Mouse (Mus musculus) neural tube, embryonic 14.5 days (tissue): ENCODE data around the gene Kntc1. TPM values are rescaled to one million over a fixed set of nuclear protein-coding genes. Genes with fewer than 3 reads are reported as not detected.
"Not testable (repeated sequence)": the region's sequence is repeated elsewhere in the genome, so short reads cannot be mapped to it uniquely, and the experiment has no call there.

Source experiments
- ATAC-seq: fragments of 200-750 bp; cut with Nextera tagmentation; 2 replicates; pipeline ENCODE4 v1.8.0; 2017; ENCODE audit warnings: low read depth, mild to moderate bottlenecking, moderate TSS enrichment, moderate library complexity
- H3K27ac ChIP-seq: fragments of 300-500 bp; sonication (generic); 2 replicates; pipeline ENCODE4 v1.5.1; 2014; ENCODE audit warnings: low read depth, mild to moderate bottlenecking, control low read depth, low read length, moderate library complexity, mixed read lengths
- H3K27me3 ChIP-seq: fragments of 300-500 bp; sonication (generic); 2 replicates; pipeline ENCODE4 v1.6.1; 2014; ENCODE audit warnings: low read length; ENCODE audit not compliant: control insufficient read depth, insufficient read depth
- H3K36me3 ChIP-seq: fragments of 300-500 bp; sonication (generic); 2 replicates; pipeline ENCODE4 v1.6.1; 2014; ENCODE audit warnings: low read length, mixed read lengths; ENCODE audit not compliant: control insufficient read depth, insufficient read depth
- H3K4me1 ChIP-seq: fragments of 300-500 bp; sonication (generic); 2 replicates; pipeline ENCODE4 v1.6.1; 2014; ENCODE audit warnings: low read length; ENCODE audit not compliant: control insufficient read depth, insufficient read depth
- H3K4me2 ChIP-seq: fragments of 300-500 bp; sonication (generic); 2 replicates; pipeline ENCODE4 v1.6.1; 2014; ENCODE audit warnings: mild to moderate bottlenecking, low read depth, low read length, control low read depth
- H3K4me3 ChIP-seq: fragments of 300-500 bp; sonication (generic); 2 replicates; pipeline ENCODE4 v1.5.1; 2014; ENCODE audit warnings: low read depth, low read length, control low read depth, mixed read lengths
- H3K9ac ChIP-seq: fragments of 300-500 bp; sonication (generic); replicated peaks from 2 replicates; pipeline ENCODE4 v1.6.1; 2014; ENCODE audit warnings: low read depth, mild to moderate bottlenecking, control low read depth, low read length, mixed read lengths
- H3K9me3 ChIP-seq: fragments of 300-500 bp; sonication (generic); 2 replicates; pipeline ENCODE4 v1.6.1; 2016; ENCODE audit warnings: low read length; ENCODE audit not compliant: control insufficient read depth
- WGBS: fragments of 180-500 bp; shearing (Covaris S2); extraction: QIAGEN DNeasy Blood & Tissue Kit; methylation state at CpG from one replicate; pipeline ENCODE4 v1.1.7; 2014; 5-methylcytosine and 5-hydroxymethylcytosine counted together
- polyA plus RNA-seq: library from polyadenylated mRNA; unstranded; fragments of >200 nt; fragmentation: Nextera tagmentation; extraction: Ambion mirVana; gene quantifications from 2 replicates; pipeline ENCODE4 v1.2.1, GENCODE M21; 2014

Gene Kntc1
- 4.3 and 5.2 TPM in 2 replicates for polyA plus RNA-seq

GRCm38 (mm10) chr5:123749065-123750064 lies at the start of gene Kntc1, which contains the start of gene Rsrc2:
TSS of gene Kntc1 (plus strand) at chr5:123749716.
TSS of gene Rsrc2 (minus strand) at chr5:123749414.
- Histone ChIP-seq H3K9me3 (no peaks in the 10 kb centered on the region), H3K27me3 (no peaks in the 10 kb centered on the region), H3K4me1 (peaks cover 25% of the 10 kb centered on the region), H3K4me2 (peak within 1 kb of the TSS; percentile 86), H3K4me3 (peak within 1 kb of the TSS; percentile 67), H3K9ac (peak within 1 kb of the TSS; percentile 83), H3K27ac (peak within 1 kb of the TSS; percentile 98), H3K36me3 (peaks cover 5% of the 10 kb centered on the region)
- under 1% methylated on average over 63 of the region's 63 CpGs for WGBS
- ATAC-seq, result peak; percentile 97

GRCm38 (mm10) chr5:123700625-123701024 lies 48.9 kb upstream of the Kntc1 start:
- no peak for ATAC-seq
- Histone ChIP-seq H3K27ac (no peak overlapping the region), H3K36me3 (peaks cover 54% of the 10 kb centered on the region), H3K4me1 (no peaks in the 10 kb centered on the region), H3K9me3 (no peaks in the 10 kb centered on the region), H3K27me3 (no peaks in the 10 kb centered on the region), H3K4me3 (no peak overlapping the region), H3K9ac (no peak overlapping the region), H3K4me2 (no peak overlapping the region)
- 80% methylated on average over 11 of the region's 11 CpGs for WGBS

- H3K4me3 ChIP-seq, result no peak overlapping the region
- H3K27me3 ChIP-seq, result no peaks in the 10 kb centered on the region
- no peak overlapping the region for H3K27ac ChIP-seq
- H3K4me2 ChIP-seq, result no peak overlapping the region
- H3K36me3 ChIP-seq, result peaks cover 74% of the 10 kb centered on the region
- ATAC-seq, result no peak
- no peak overlapping the region for H3K9ac ChIP-seq
- WGBS, result 92% methylated on average over 12 of the region's 12 CpGs
- H3K4me1 ChIP-seq, result no peaks in the 10 kb centered on the region
- H3K9me3 ChIP-seq, result no peaks in the 10 kb centered on the region
These were observed 40.9 kb upstream of the Kntc1 start for GRCm38 (mm10) chr5:123708598-123708997.

- no peak for ATAC-seq
- Histone ChIP-seq H3K4me2 (no peak overlapping the region), H3K27ac (no peak overlapping the region), H3K4me1 (no peaks in the 10 kb centered on the region), H3K9ac (no peak overlapping the region), H3K4me3 (no peak overlapping the region), H3K36me3 (peaks cover 77% of the 10 kb centered on the region), H3K27me3 (no peaks in the 10 kb centered on the region), H3K9me3 (no peaks in the 10 kb centered on the region)
- 88% methylated on average over 4 of the region's 4 CpGs for WGBS
These were observed 39.9 kb upstream of the Kntc1 start for GRCm38 (mm10) chr5:123709571-123709970.

- Histone ChIP-seq H3K27me3 (no peaks in the 10 kb centered on the region), H3K4me1 (peaks cover under 1% of the 10 kb centered on the region; the same call in 1 of the 2 replicates), H3K36me3 (peaks cover 58% of the 10 kb centered on the region), H3K9me3 (no peaks in the 10 kb centered on the region), H3K9ac (no peak overlapping the region), H3K4me2 (no peak overlapping the region), H3K27ac (no peak overlapping the region), H3K4me3 (no peak overlapping the region)
- WGBS, result 97% methylated on average over 6 of the region's 6 CpGs
- ATAC-seq, result no peak
These were observed 35.7 kb upstream of the Kntc1 start for GRCm38 (mm10) chr5:123713782-123714181.

- H3K9me3 ChIP-seq, result no peaks in the 10 kb centered on the region
- no peaks in the 10 kb centered on the region for H3K27me3 ChIP-seq
- peaks cover 8% of the 10 kb centered on the region for H3K4me1 ChIP-seq
- H3K36me3 ChIP-seq, result peaks cover 55% of the 10 kb centered on the region
- no peak for ATAC-seq
- WGBS, result 95% methylated on average over 4 of the region's 4 CpGs
- H3K4me2 ChIP-seq, result no peak overlapping the region
- no peak overlapping the region for H3K4me3 ChIP-seq
- no peak overlapping the region for H3K27ac ChIP-seq
- no peak overlapping the region for H3K9ac ChIP-seq
These were observed 34.9 kb upstream of the Kntc1 start for GRCm38 (mm10) chr5:123714622-123715021.

GRCm38 (mm10) chr5:123720328-123721311 lies 28.9 kb upstream of the Kntc1 start, which contains the start of gene Zcchc8:
TSS of gene Zcchc8 (minus strand) at chr5:123721100.
- H3K4me3 ChIP-seq, result peak within 1 kb of the TSS; percentile 70
- peaks cover 10% of the 10 kb centered on the region for H3K4me1 ChIP-seq
- under 1% methylated on average over 83 of the region's 83 CpGs for WGBS
- peak within 1 kb of the TSS; percentile 87 for H3K4me2 ChIP-seq
- ATAC-seq, result peak; percentile 100
- H3K36me3 ChIP-seq, result peaks cover 3% of the 10 kb centered on the region; the same call in 1 of the 2 replicates
- H3K9ac ChIP-seq, result peak within 1 kb of the TSS; percentile 82
- H3K27ac ChIP-seq, result peak within 1 kb of the TSS; percentile 83
- no peaks in the 10 kb centered on the region for H3K27me3 ChIP-seq
- H3K9me3 ChIP-seq, result no peaks in the 10 kb centered on the region

- H3K4me2 ChIP-seq, H3K4me1 ChIP-seq, ATAC-seq, H3K9ac ChIP-seq, H3K9me3 ChIP-seq, H3K27ac ChIP-seq, H3K4me3 ChIP-seq, H3K27me3 ChIP-seq: not testable (repeated sequence)
- 87% methylated on average over 7 of the region's 7 CpGs for WGBS
- peaks cover 14% of the 10 kb centered on the region; the same call in 1 of the 2 replicates for H3K36me3 ChIP-seq
These were observed 25.7 kb upstream of the Kntc1 start for GRCm38 (mm10) chr5:123723816-123724215.
